Mouse (Mus musculus) spleen, postnatal 4 days (tissue): ENCODE data around the gene Cox17.

Experiments
- DNase-seq, 2 experiments: peaks; one replicate each; pipeline ENCODE4 v3.0.0; 2022; ENCODE audit warnings: low spot score in 2 of 2

The Cox17 gene

DNA sequence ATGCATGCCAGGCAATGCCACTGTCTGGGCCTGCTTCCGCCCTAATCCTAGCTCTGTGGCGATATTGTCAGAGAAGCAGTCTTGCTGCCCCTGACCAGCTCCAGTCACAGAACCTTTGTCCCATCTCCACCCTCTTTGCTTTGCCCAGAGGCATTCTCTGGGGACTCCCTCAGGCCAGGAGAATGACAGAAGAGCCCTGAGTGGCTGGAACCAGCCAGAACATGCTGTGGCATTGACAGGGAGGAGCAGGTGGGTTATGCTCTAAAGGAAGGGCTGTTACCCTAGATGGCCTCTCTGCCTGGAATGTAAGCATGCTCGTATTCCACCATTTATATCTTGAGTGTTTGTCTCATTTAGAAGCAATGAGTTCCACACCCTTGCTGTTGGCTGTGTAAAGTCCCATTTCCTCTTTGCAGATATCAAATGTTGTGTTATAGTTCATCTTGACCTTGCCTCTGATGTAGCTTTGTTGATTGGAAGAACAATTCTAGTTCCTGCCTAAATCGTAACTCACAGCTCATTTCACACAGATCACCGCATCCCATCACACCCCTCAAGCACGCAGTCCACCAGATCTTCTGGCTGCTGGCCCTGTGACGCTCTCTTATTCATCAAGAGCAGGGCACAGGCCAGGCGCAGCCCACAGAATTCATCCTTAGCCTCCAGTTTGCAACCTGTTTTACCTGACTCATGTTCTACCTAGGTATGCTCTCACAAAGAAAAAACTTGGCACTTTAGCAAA lies 24.0 kb downstream of the Cox17 start:
- peak in 1 of 2 experiments; percentile 61 for DNase-seq

DNA sequence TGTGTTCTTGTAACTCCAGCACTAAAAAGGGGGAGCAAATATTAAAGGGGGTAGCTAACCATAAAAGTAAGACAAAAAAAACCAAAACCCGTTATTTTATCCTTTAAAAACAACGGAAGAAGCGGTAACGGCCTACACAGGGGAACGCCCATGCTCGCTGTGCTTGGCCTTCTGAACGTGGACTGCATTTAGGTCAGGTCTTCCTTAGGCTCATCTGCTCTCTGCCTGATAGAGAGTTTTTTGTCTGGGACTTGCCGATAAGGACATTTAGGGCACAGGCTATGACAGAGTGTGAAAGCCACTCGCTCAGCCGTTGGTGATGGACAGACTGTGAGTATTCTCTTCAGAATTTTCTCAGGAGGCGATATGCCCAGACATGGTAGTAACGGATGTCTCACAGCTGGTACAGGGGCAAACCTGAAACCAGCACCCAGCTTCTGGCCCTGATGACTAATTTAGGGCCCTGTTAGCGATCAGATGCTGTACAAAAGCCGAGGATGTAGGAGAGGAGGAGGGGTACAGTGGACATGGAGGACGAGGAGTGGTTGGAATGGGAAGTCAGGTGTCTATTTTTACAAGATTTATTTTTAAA lies 25.0 kb downstream of the Cox17 start:
- peak in 1 of 2 experiments; percentile 72 for DNase-seq

GRCm38 (mm10) chr16:38372876-38373275 lies 26.1 kb downstream of the Cox17 start:
- no peak for DNase-seq

DNA sequence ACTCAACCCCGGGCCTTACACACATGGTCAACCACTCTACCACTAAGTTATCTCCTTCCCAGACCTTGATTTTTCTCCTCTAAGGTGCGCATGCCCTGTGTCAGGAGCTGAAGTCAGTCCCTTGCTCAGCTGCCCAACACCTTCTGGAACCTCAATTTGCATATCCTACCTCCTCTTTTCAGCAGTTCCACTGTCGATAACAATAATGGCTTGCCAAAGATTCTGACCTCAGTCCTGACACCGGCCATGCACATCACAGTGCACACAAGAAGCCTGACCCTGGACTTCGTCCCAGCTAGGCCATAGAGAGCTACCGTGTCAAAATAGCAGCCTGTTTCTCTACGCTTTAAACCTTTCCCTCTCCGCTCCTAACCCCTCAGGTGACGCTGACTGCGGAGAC lies 26.6 kb downstream of the Cox17 start:
- no peak for DNase-seq

- DNase-seq = no peak
Measured at GRCm38 (mm10) chr16:38373941-38374340, 27.1 kb downstream of the Cox17 start.

DNA sequence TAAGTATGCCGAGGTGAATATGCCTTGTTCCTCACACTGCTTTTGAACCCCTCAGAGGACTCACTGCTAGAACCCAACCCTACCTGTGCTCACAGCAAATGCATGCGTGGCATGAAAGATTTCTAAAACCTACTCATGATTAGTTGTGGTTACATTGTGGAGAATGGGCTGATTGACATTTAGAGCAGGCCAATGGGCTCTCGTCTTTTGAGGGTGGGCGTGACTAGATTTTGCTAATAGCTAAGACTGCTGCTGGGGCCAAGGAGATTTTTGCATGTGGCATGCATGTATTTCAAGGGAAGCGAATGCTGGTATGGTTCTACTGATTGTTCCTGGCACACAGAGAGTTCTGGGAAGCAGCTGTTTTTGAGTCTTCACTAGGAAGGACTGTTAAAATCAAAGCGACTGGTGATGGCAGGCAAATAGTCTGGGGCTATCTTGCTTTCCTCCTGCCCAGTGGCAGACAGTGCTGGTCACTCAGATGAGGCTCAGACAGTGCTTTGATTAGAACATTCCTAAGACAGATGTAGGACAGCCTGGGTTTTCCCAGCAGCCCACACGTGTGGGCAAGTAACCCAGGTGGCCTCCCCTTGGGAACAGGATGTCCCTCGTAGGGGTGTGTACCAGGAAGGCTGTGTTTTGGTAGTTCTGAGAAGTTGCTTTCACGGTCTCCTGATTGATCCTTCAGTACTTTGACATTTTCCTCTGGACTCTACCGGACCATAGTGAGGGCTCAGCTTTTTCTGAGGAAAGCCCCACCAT lies 27.8 kb downstream of the Cox17 start:
- peak; percentile 77 to 82 for DNase-seq

DNA sequence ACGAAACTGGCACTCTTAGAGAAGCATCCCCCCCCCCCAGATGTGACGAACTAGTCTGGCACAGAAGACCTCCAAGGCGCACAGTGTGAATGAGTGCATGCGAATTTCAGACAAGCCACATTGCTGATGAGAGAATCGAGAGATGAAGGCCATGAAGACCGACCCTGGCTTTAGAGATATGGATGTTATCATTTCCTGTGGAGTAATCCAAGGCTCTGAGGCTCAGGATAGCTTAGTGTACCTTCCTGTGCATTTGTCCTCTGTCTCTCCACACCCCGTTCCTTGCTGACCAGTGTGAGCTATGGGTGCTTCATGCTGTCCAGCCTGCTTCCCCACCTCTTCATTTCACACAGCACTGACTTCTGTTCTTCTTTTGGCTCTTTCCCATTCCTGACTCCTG lies 28.4 kb downstream of the Cox17 start:
- DNase-seq = no peak

- peak in 1 of 2 experiments; percentile 64 for DNase-seq
Measured at GRCm38 (mm10) chr16:38376163-38376840, 29.5 kb downstream of the Cox17 start.

DNA sequence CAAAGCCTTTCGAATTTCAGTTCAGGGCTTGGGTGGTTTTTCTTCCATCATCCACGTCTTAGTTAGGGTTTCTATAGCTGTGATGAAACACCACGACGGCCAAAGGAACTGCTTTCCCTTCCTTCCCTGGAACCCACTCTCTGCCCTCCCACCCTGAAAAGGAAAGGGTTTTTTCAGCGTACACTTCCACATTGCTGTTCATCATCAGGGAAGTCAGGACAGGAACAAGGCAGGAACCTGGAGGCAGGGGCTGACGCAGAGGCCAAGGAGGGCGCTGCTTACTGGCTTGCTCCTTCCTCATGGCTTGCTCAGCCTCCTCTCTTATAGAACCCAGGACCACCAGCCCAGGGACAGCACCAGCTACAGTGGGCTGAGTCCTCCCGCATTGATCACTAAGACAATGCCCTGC lies 30.1 kb downstream of the Cox17 start:
- DNase-seq = no peak

DNA sequence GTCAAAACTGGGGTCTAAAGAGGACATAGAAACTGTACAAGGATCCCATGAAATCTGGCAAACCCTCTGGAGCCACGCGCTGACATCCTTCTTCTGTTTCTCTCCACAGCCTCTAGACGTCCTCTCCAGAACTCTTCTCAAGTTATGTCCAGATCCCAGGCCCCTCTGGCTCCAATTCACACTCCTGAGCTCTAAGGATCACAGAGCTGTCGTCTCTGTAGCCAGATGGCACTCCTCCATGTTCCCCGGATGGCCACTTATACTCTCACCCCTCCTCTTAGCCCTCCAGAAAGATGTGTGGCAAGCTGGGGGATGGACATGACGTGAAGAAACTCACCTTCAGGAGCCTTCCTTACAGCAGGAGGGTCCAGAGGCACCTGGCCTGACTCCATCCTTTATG lies 30.8 kb downstream of the Cox17 start:
- DNase-seq = no peak

DNA sequence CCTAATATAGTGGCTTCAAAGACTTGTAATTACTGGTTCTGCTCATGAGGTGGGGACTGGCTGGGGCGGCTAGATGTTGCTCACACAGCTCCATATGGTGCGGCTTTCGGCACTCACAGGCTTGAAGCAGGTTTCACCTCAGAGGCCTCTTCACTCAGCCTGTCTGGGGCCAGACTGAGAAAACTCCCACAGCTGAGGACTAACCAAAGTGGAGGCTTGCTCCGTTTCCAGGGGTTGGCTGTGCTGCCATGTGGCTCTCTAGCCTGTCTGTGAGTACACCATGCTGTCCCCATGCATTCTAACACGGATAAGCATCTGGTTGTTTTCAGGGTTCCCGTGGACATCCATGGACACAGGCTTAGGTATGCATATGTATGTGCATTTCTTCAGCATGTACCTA lies 31.8 kb downstream of the Cox17 start:
- no peak for DNase-seq

- DNase-seq = no peak
Measured at GRCm38 (mm10) chr16:38379088-38379487, 32.3 kb downstream of the Cox17 start.

- DNase-seq = no peak
Measured at GRCm38 (mm10) chr16:38379493-38379892, 32.7 kb downstream of the Cox17 start.

DNA sequence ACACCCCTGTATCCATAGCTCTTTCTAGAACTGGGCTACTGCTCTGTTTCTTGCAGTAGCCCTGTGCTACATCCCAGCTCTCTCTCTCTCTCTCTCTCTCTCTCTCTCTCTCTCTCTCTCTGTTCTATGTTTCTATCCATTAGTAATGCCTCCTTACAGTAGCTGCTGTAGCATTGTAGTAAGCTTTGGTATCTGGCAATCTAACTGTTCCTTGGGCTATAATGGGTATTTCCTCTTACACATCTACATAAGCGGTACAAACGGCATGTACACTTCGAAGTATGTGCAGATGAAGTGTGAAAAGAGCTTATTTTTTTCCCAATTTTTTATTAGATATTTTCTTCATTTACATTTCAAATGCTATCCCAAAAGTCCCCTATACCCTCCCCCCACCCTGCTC lies 33.1 kb downstream of the Cox17 start:
- DNase-seq = no peak

- DNase-seq = peak in 1 of 2 experiments; percentile 10
Measured at GRCm38 (mm10) chr16:38383683-38384082, 36.9 kb downstream of the Cox17 start.

GRCm38 (mm10) chr16:38385184-38385634 lies 38.4 kb downstream of the Cox17 start:
- no peak for DNase-seq

DNA sequence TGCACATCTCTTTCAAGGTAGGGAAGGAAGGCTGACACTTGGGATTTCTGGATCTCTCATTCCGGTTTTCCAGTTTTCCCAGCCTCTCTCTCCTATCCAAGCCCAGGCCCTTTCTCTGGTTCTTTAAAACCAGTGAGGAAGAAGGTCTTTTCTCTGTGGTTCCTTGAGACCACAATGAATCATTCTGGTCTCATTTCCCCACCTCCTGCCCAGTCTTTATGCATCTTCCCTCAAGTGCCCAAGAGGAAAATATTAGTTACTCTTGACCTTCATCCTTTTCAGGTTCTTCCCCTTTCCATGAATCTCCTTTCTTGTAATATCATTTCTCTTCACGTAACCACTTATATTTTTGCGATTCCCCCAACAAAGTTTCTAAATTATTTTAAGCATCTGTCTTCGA lies 38.9 kb downstream of the Cox17 start:
- peak in 1 of 2 experiments; percentile 9 for DNase-seq

DNA sequence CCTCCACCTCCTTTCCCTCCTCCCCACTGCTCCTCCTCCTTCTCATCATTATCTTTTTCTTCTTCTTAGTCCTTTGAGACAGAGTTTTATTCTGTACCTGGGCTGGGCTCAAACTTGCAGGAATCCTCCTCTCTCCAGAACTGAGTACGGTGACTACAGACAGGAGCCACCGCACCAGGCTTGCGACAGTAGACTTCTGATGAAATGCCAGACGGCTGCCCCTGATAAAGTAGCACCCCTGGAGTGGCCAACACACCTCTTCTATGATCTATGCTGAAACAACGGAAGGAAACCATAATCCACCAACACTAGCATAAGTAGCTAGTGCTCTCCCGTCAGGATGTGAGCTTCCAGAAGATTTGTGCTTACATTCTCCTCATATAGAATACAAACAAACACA lies 40.6 kb downstream of the Cox17 start:
- peak in 1 of 2 experiments; percentile 11 for DNase-seq

- DNase-seq = no peak
Measured at GRCm38 (mm10) chr16:38388757-38389156, 42.0 kb downstream of the Cox17 start.

- no peak for DNase-seq
Measured at GRCm38 (mm10) chr16:38389284-38389893, 42.6 kb downstream of the Cox17 start.

DNA sequence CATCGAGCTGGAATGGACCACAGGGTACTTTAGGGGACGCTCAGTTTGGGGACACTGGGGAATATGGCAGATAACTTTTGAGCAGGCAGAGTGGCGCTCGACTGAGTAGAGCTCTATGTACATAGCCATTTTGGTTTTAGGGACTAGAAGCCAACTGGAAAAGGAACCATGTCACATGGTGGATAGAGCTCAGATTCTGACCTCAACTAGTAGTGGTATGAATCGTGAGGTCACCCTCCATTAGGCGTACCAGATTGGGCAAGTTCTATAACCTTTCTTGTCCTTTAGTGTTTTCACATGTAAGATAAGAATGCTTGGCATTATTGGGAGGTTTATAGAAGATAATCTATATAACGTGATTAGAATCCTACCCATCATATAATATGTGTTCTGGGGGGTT lies 43.5 kb downstream of the Cox17 start:
- DNase-seq = no peak
